In the genomic region with DNA sequence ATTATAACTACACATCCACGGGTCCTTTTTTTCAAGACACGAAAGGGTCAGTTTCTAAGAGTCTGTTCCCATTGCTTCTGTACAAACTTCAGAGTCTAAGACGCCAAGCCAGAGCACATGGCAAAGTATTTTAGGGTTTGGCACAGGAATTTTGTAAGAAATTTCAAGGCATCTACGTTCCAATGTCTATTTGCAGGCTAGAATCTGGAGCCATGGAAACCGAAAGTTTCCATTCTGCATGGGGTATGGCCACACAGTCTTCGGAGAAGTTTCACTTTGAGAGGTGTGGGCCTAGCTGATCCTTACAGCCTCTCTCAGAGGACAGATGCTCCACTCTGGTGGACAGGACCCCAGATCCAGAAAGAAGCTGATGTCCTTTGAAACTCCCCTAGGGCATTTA, we compare ENCODE assay signal across 22 mouse cellular contexts. TPM values are rescaled to one million over a fixed set of nuclear protein-coding genes. Genes with fewer than 3 reads are reported as not detected.
A peak's percentile ranks its signal among the peaks of the same experiment; 100 is the strongest.
DNase-seq lines count a peak whose midpoint lies in the region; ATAC-seq and TF ChIP-seq lines count a peak whose summit lies in the region.
"Had no signal": no experiment of that assay in that cellular context is flagged by ENCODE, and none has a peak within 500 bp of the region (broad histone marks: within the 10 kb centered on the region; RNA-seq: fewer than 3 reads in every experiment).

No protein-coding gene starts in this region.

- no peaks in the 10 kb centered on the region for H3K27me3 ChIP-seq in forebrain, postnatal 0 days (ENCODE audit: insufficient read depth, low read length)
- no peaks in the 10 kb centered on the region for H3K27me3 ChIP-seq in forebrain, embryonic 11.5 days (ENCODE audit: control insufficient read depth, insufficient read depth, low read length)
- H3K27me3 ChIP-seq in testis, adult 2 months (ENCODE audit: control insufficient read depth, insufficient read depth, low read length): no peaks in the 10 kb centered on the region
- no peaks in the 10 kb centered on the region for H3K27me3 ChIP-seq in kidney, adult 2 months (replicated peaks; ENCODE audit: control insufficient read depth, insufficient read depth, low read length)
- H3K27me3 ChIP-seq: megakaryocyte, embryonic 14.5 days; neural tube, embryonic 12.5 days had no signal

- no peak for TF ChIP-seq CTCF in forebrain, postnatal 0 days (IDR thresholded peaks at IDR 0.05; ENCODE audit: low read depth)
- TF ChIP-seq CTCF in layer of hippocampus, adult 2 months (conservative IDR thresholded peaks at IDR 0.05): no peak
- no peak for TF ChIP-seq CTCF in testis, adult 2 months (IDR thresholded peaks at IDR 0.05; ENCODE audit: control insufficient read depth, insufficient read depth, insufficient replicate concordance, low read depth, low read length)
- TF ChIP-seq CTCF in kidney, adult 2 months (conservative IDR thresholded peaks at IDR 0.05; ENCODE audit: insufficient read depth, insufficient read length, low read depth, low read length): no peak

- no peak overlapping the region for H3K9ac ChIP-seq in forebrain, postnatal 0 days
- H3K9ac ChIP-seq in forebrain, embryonic 11.5 days (ENCODE audit: low read length): no peak overlapping the region
- H3K9ac ChIP-seq: lung, embryonic 14.5 days; neural tube, embryonic 12.5 days had no signal

- ATAC-seq in forebrain, postnatal 0 days: peak; percentile 80
- ATAC-seq in forebrain, embryonic 11.5 days (replicated peaks; ENCODE audit: low FRiP score): no peak
- ATAC-seq: forebrain, embryonic 14.5 days had no signal

- H3K4me3 ChIP-seq in forebrain, postnatal 0 days (ENCODE audit: low read depth, low read length): no peak overlapping the region
- H3K4me3 ChIP-seq in forebrain, embryonic 11.5 days (ENCODE audit: low read depth, low read length): no peak overlapping the region
- no peak overlapping the region for H3K4me3 ChIP-seq in layer of hippocampus, adult 2 months
- no peak overlapping the region for H3K4me3 ChIP-seq in testis, adult 2 months (ENCODE audit: control insufficient read depth, low read depth, low read length)
- H3K4me3 ChIP-seq in kidney, adult 2 months (ENCODE audit: insufficient read depth, low read depth, low read length): no peak overlapping the region
- H3K4me3 ChIP-seq: megakaryocyte, embryonic 14.5 days; neural tube, embryonic 12.5 days had no signal

- no peaks in the 10 kb centered on the region for H3K4me1 ChIP-seq in forebrain, postnatal 0 days (ENCODE audit: insufficient read depth)
- peaks cover 7% of the 10 kb centered on the region; the same call in 1 of the 2 replicates for H3K4me1 ChIP-seq in forebrain, embryonic 11.5 days (replicated peaks; ENCODE audit: control insufficient read depth, insufficient read depth, low read length)
- peaks cover 10% of the 10 kb centered on the region for H3K4me1 ChIP-seq in testis, adult 2 months (ENCODE audit: control insufficient read depth, insufficient read depth, low read length)
- H3K4me1 ChIP-seq in kidney, adult 2 months (ENCODE audit: control insufficient read depth, insufficient read depth, low read length): no peaks in the 10 kb centered on the region; the same call in 1 of the 2 replicates
- H3K4me1 ChIP-seq: megakaryocyte, embryonic 14.5 days; neural tube, embryonic 12.5 days had no signal

- no peaks in the 10 kb centered on the region for H3K9me3 ChIP-seq in forebrain, postnatal 0 days (ENCODE audit: low read length)
- no peaks in the 10 kb centered on the region for H3K9me3 ChIP-seq in forebrain, embryonic 11.5 days (ENCODE audit: control insufficient read depth, low read length)
- H3K9me3 ChIP-seq: neural tube, embryonic 12.5 days had no signal

- 70% methylated on average over 6 of the region's 6 CpGs for WGBS in forebrain, postnatal 0 days
- WGBS in forebrain, embryonic 11.5 days: 93% methylated on average over 6 of the region's 6 CpGs
- WGBS in kidney, adult 2 months: 92% methylated on average over 6 of the region's 6 CpGs

- DNase-seq in forebrain, postnatal 0 days: peak; percentile 75
- no peak for DNase-seq in forebrain, embryonic 11.5 days (ENCODE audit: low spot score)
- peak in 1 of 2 experiments; percentile 12 for DNase-seq in layer of hippocampus, adult 2 months (ENCODE audit: low spot score in 2 of 2)
- no peak for DNase-seq in layer of hippocampus, postnatal 10 days (ENCODE audit: low spot score in 2 of 2)
- DNase-seq in testis, postnatal 14 days (ENCODE audit: low spot score): no peak
- peak; percentile 88 for DNase-seq in telencephalon, adult 2 months (ENCODE audit: low read depth, low spot score)
- DNase-seq in kidney, adult 2 months: no peak
- DNase-seq: adrenal gland, postnatal 14 days; cerebellum, adult 9-11 months; embryo, embryonic 11 days; kidney, adult 8-10 months; lung, embryonic 14.5 days had no signal

- no peak for TF ChIP-seq POLR2A in testis, adult 2 months (IDR thresholded peaks at IDR 0.05; ENCODE audit: control insufficient read depth, low read depth, low read length)
- no peak for TF ChIP-seq POLR2A in kidney, adult 2 months (IDR thresholded peaks at IDR 0.05; ENCODE audit: low read depth, low read length)

- H3K27ac ChIP-seq in forebrain, postnatal 0 days (ENCODE audit: low read depth, low read length): no peak overlapping the region
- H3K27ac ChIP-seq in forebrain, embryonic 11.5 days (ENCODE audit: low read depth, low read length): no peak overlapping the region
- H3K27ac ChIP-seq in layer of hippocampus, adult 2 months: 0 out of 2 replicates have a peak overlapping the region, but pooled peaks have one; percentile 24
- H3K27ac ChIP-seq in testis, adult 2 months (ENCODE audit: control insufficient read depth, insufficient read depth, low read depth, low read length): peak overlapping the region; percentile 45
- no peak overlapping the region for H3K27ac ChIP-seq in kidney, adult 2 months (ENCODE audit: insufficient read depth, low read depth, low read length)
- H3K27ac ChIP-seq: neural tube, embryonic 12.5 days had no signal

- H3K4me2 ChIP-seq in forebrain, postnatal 0 days (ENCODE audit: low read depth): no peak overlapping the region
- H3K4me2 ChIP-seq in forebrain, embryonic 11.5 days (ENCODE audit: low read depth, low read length, severe bottlenecking): no peak overlapping the region
- H3K4me2 ChIP-seq: lung, embryonic 14.5 days; neural tube, embryonic 12.5 days had no signal

- H3K36me3 ChIP-seq in forebrain, postnatal 0 days (ENCODE audit: insufficient read depth): no peaks in the 10 kb centered on the region
- no peaks in the 10 kb centered on the region for H3K36me3 ChIP-seq in forebrain, embryonic 11.5 days (ENCODE audit: control insufficient read depth, insufficient read depth, low read length)
- no peaks in the 10 kb centered on the region for H3K36me3 ChIP-seq in testis, adult 2 months (ENCODE audit: control insufficient read depth, insufficient read depth, low read length)
- H3K36me3 ChIP-seq in kidney, adult 2 months (ENCODE audit: control insufficient read depth, insufficient read depth, low read length): no peaks in the 10 kb centered on the region
- H3K36me3 ChIP-seq: neural tube, embryonic 12.5 days had no signal

RNA-seq across cellular contexts. Expression of a gene that starts 38.0 kb away (rescaled TPM):
- total RNA-seq in forebrain, postnatal 0 days (2014; rRNA removed): 0.46 TPM in 1 of 2 replicates, not detected in the other
- not detected in 2 replicates for polyA plus RNA-seq in forebrain, postnatal 0 days (2015; fragmentation: Nextera tagmentation; extraction: Ambion mirVana)
- not detected in 2 replicates for polyA plus RNA-seq in forebrain, embryonic 11.5 days (2014; fragmentation: Nextera tagmentation; extraction: Ambion mirVana)
- not detected for total RNA-seq in layer of hippocampus, adult 2 months (2021)
- total RNA-seq in layer of hippocampus, postnatal 10 days (2021): not detected
- 0.52 and 0.59 TPM in 2 replicates for polyA plus RNA-seq in testis, adult 2 months (2012; rRNA removed)
- not detected in 2 replicates for polyA plus RNA-seq in kidney, adult 2 months (2012; rRNA removed)
- total RNA-seq: adrenal gland, postnatal 14 days; granulocyte monocyte progenitor cell, adult 5-6 weeks; heart, postnatal 14 days; layer of hippocampus, adult 18-20 months had no signal
- polyA plus RNA-seq: forebrain, embryonic 14.5 days; limb, embryonic 14.5 days; lung, embryonic 14.5 days; neural tube, embryonic 12.5 days; spleen, adult 2 months; urinary bladder, adult 2 months had no signal

RNA-seq across cellular contexts. Expression of a gene that starts 40.3 kb away (rescaled TPM):
- total RNA-seq in forebrain, postnatal 0 days (2014; rRNA removed): not detected in 2 replicates
- not detected in 2 replicates for polyA plus RNA-seq in forebrain, postnatal 0 days (2015; fragmentation: Nextera tagmentation; extraction: Ambion mirVana)
- not detected in 2 replicates for polyA plus RNA-seq in forebrain, embryonic 11.5 days (2014; fragmentation: Nextera tagmentation; extraction: Ambion mirVana)
- total RNA-seq in layer of hippocampus, adult 2 months (2021): 1 to 10 TPM; 3.1 to 5.1 TPM
- total RNA-seq in layer of hippocampus, postnatal 10 days (2021): under 1 TPM; 0.47 to 0.62 TPM
- 0.16 and 0.35 TPM in 2 replicates for polyA plus RNA-seq in testis, adult 2 months (2012; rRNA removed)
- 0.77 and 1.3 TPM in 2 replicates for polyA plus RNA-seq in kidney, adult 2 months (2012; rRNA removed)
- total RNA-seq: granulocyte monocyte progenitor cell, adult 5-6 weeks; heart, postnatal 14 days had no signal
- polyA plus RNA-seq: forebrain, embryonic 14.5 days; lung, embryonic 14.5 days; neural tube, embryonic 12.5 days had no signal

Comparison
In these comparisons a context has a peak if more than half of its experiments do, and no peak if none do; other contexts are left out.
1. DNase-seq: peak in forebrain, postnatal 0 days (single experiment) and telencephalon, adult 2 months (single experiment); none in forebrain, embryonic 11.5 days (single experiment), layer of hippocampus, postnatal 10 days (0 of 2), testis, postnatal 14 days (single experiment) and kidney, adult 2 months (single experiment).
2. H3K27ac ChIP-seq: peak in layer of hippocampus, adult 2 months (single experiment) and testis, adult 2 months (single experiment); none in forebrain, postnatal 0 days (single experiment), forebrain, embryonic 11.5 days (single experiment) and kidney, adult 2 months (single experiment).